Mouse (Mus musculus) small intestine, adult 2 months (tissue): ENCODE data around the gene Lrg1.

Experiments
- CTCF ChIP-seq: fragments of 200-500 bp; IDR thresholded peaks from 2 replicates; pipeline ENCODE4 v1.5.1; 2012; ENCODE audit warnings: low read depth, mild to moderate bottlenecking, control low read depth, inconsistent platforms, low read length, moderate library complexity, mixed read lengths; ENCODE audit not compliant: insufficient replicate concordance, insufficient read length; ENCODE audit errors: extremely low read depth
- POLR2A ChIP-seq: fragments of 200-500 bp; IDR thresholded peaks from 2 replicates; pipeline ENCODE4 v1.6.1; 2012; ENCODE audit warnings: low read depth, mild to moderate bottlenecking, control low read depth, inconsistent platforms, low read length, moderate library complexity

DNA sequence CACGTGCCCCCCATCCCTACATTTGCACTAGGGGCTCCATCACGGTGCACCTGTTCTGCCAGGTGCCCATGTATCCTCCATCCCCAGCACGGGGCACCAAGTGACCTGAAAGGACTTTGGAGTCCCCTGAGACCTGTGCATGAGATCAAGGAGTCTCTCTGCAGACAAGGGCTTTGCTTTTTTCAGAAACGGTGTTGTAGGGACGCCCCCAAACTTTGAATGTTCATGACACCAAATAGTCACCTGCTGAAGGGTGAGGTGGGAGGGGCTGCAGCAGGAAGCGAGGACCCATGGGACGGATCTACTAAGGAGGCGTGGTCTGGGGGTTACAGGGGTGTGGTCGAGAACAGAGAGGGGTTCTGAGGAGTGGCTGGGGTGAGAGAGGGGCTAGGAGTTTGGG, 26.5 kb upstream of the Lrg1 start:
- no peak for TF ChIP-seq POLR2A
- TF ChIP-seq CTCF = no peak
